Mouse (Mus musculus): Measurements from ENCODE around the gene Dclk1.

The Dclk1 gene

DNA sequence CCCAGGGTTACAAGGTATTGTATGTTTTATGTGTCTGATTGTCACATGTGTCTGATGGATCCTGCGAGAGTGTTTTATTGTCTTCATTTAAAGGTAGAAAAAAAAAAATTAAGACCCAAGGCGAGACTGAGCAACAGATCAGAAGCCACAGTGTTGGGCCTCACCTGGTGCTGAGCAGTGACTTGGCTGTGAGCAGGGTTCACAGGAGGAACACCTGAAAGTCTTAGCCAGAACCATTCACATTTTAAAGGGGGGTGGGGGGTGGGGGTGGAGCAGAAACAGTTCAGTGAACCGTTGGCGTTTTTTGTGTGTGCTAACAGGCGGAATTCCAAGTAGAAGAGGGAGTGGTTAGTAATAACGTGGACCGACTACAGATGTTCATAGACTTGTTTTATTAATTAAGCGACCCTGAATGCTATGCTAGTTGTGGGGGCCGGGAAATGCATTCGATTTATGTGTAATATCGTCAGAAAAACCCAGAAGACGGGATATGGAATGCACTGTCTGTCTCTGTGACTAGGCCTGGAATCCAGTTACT, 345.3 kb downstream of the Dclk1 start:
- no peak for DNase-seq (ENCODE audit: low spot score in 2 of 2)

DNA sequence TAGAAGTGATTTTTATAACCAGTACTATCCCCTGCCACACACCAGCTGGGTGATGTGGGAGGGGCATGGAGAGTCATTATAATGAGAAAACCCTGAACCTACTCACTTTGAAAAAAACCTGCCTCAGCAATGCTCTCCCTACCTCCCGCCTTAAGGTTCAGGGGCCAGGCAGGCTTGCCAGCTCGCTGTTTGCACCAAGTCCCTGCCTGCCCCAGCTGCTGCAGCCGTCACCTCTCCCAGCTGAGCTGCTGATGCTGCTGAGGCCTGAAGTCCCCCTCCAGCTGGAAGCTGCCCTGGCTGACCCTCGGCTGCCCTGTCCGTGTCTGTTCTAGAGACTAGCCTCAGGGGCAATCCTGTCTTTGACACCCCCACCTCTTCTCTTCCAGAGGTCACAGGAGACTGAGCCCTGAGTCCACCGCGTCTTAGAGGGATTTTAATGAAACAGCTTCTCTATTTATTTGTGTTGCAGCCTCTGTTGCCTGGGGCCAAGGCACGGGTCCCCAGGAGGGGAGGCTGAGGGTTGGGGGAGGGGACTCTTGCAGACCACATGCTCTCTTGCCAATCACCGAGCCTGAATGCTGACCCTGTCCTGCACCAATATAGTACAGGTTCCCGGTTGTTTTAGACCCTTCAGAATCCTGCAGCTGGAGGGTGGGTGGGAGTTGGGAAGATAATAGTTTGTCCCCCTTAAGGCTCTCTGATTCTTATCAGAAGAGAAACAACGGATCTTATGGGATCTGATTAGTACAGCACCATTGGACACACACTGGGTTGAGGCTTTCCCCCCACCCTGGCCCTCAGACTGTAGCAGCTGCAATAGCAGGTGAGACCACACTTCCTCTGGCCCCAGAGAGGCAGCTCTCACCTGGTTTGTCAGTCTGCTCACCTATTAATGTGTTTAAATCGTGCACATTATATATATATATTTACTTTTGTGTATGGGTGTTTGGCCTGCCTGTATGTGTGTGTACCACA, 346.1 kb downstream of the Dclk1 start:
- no peak for DNase-seq (ENCODE audit: low spot score in 2 of 2)

All from right cerebral cortex, postnatal 10 days (tissue).